Mouse (Mus musculus): ENCODE results near the gene Wdr17. TPM values are rescaled to one million over a fixed set of nuclear protein-coding genes. Genes with fewer than 3 reads are reported as not detected.

Gene Wdr17
- total RNA-seq (2017), result not detected in 3 replicates

GRCm38 (mm10) chr8:54886987-54887785, at the start of gene Wdr17:
Wdr17 (minus strand) TSS chr8:54887184.
- ATAC-seq (replicated peaks; ENCODE audit: insufficient number of reproducible peaks, low FRiP score, low TSS enrichment, poor library complexity, severe bottlenecking), result no peak

- ATAC-seq (replicated peaks; ENCODE audit: insufficient number of reproducible peaks, low FRiP score, low TSS enrichment, poor library complexity, severe bottlenecking), result no peak
Measured at GRCm38 (mm10) chr8:54932306-54932705, 45.3 kb upstream of the Wdr17 start.

GRCm38 (mm10) chr8:54924936-54925335, 38.0 kb upstream of the Wdr17 start:
- no peak for ATAC-seq (replicated peaks; ENCODE audit: insufficient number of reproducible peaks, low FRiP score, low TSS enrichment, poor library complexity, severe bottlenecking)

GRCm38 (mm10) chr8:54922160-54922855, 35.3 kb upstream of the Wdr17 start:
- no peak for ATAC-seq (replicated peaks; ENCODE audit: insufficient number of reproducible peaks, low FRiP score, low TSS enrichment, poor library complexity, severe bottlenecking)

GRCm38 (mm10) chr8:54917710-54918109, 30.7 kb upstream of the Wdr17 start:
- no peak for ATAC-seq (replicated peaks; ENCODE audit: insufficient number of reproducible peaks, low FRiP score, low TSS enrichment, poor library complexity, severe bottlenecking)

- no peak for ATAC-seq (replicated peaks; ENCODE audit: insufficient number of reproducible peaks, low FRiP score, low TSS enrichment, poor library complexity, severe bottlenecking)
Measured at GRCm38 (mm10) chr8:54912891-54913290, 25.9 kb upstream of the Wdr17 start.

- ATAC-seq (replicated peaks; ENCODE audit: insufficient number of reproducible peaks, low FRiP score, low TSS enrichment, poor library complexity, severe bottlenecking), result no peak
Measured at GRCm38 (mm10) chr8:54899444-54899843, 12.5 kb upstream of the Wdr17 start.

- no peak for ATAC-seq (replicated peaks; ENCODE audit: insufficient number of reproducible peaks, low FRiP score, low TSS enrichment, poor library complexity, severe bottlenecking)
Measured at GRCm38 (mm10) chr8:54894637-54895322, 7.8 kb upstream of the Wdr17 start.

- ATAC-seq (replicated peaks; ENCODE audit: insufficient number of reproducible peaks, low FRiP score, low TSS enrichment, poor library complexity, severe bottlenecking), result no peak
Measured at GRCm38 (mm10) chr8:54894180-54894579, 7.2 kb upstream of the Wdr17 start.

GRCm38 (mm10) chr8:54886560-54886959, 424 bp downstream of the Wdr17 start:
- ATAC-seq (replicated peaks; ENCODE audit: insufficient number of reproducible peaks, low FRiP score, low TSS enrichment, poor library complexity, severe bottlenecking), result no peak

- ATAC-seq (replicated peaks; ENCODE audit: insufficient number of reproducible peaks, low FRiP score, low TSS enrichment, poor library complexity, severe bottlenecking), result no peak
Measured at GRCm38 (mm10) chr8:54876458-54876857, 10.5 kb downstream of the Wdr17 start.

- ATAC-seq (replicated peaks; ENCODE audit: insufficient number of reproducible peaks, low FRiP score, low TSS enrichment, poor library complexity, severe bottlenecking), result no peak
Measured at GRCm38 (mm10) chr8:54864761-54865064, 22.3 kb downstream of the Wdr17 start.

- ATAC-seq (replicated peaks; ENCODE audit: insufficient number of reproducible peaks, low FRiP score, low TSS enrichment, poor library complexity, severe bottlenecking), result no peak
Measured at GRCm38 (mm10) chr8:54864038-54864760, 22.8 kb downstream of the Wdr17 start.

- ATAC-seq (replicated peaks; ENCODE audit: insufficient number of reproducible peaks, low FRiP score, low TSS enrichment, poor library complexity, severe bottlenecking), result no peak
Measured at GRCm38 (mm10) chr8:54836029-54836959, 50.7 kb downstream of the Wdr17 start.

- ATAC-seq (replicated peaks; ENCODE audit: insufficient number of reproducible peaks, low FRiP score, low TSS enrichment, poor library complexity, severe bottlenecking), result no peak
Measured at GRCm38 (mm10) chr8:54829794-54830426, 57.1 kb downstream of the Wdr17 start.

- ATAC-seq (replicated peaks; ENCODE audit: insufficient number of reproducible peaks, low FRiP score, low TSS enrichment, poor library complexity, severe bottlenecking), result no peak
Measured at GRCm38 (mm10) chr8:54827974-54828373, 59.0 kb downstream of the Wdr17 start.

- ATAC-seq (replicated peaks; ENCODE audit: insufficient number of reproducible peaks, low FRiP score, low TSS enrichment, poor library complexity, severe bottlenecking), result no peak
Measured at GRCm38 (mm10) chr8:54822956-54823355, 64.0 kb downstream of the Wdr17 start.

- ATAC-seq (replicated peaks; ENCODE audit: insufficient number of reproducible peaks, low FRiP score, low TSS enrichment, poor library complexity, severe bottlenecking), result no peak
Measured at GRCm38 (mm10) chr8:54818651-54819050, 68.3 kb downstream of the Wdr17 start.

Data from monocyte, adult 5-6 weeks (primary cell).